Mouse (Mus musculus) forebrain, postnatal 0 days (tissue): ENCODE results near the gene Fancd2. TPM values are rescaled to one million over a fixed set of nuclear protein-coding genes. Genes with fewer than 3 reads are reported as not detected.

Experiments
- ATAC-seq: fragments of 200-750 bp; cut with Nextera tagmentation; 2 replicates; pipeline ENCODE4 v1.8.0; 2017; ENCODE audit warnings: mild to moderate bottlenecking, moderate library complexity
- DNase-seq: peaks from one replicate; pipeline ENCODE4 v3.0.0-alpha.2; 2015
- H3K27ac ChIP-seq: fragments of 300-500 bp; sonication (generic); 2 replicates; pipeline ENCODE4 v1.5.1; 2014; ENCODE audit warnings: low read depth, mild to moderate bottlenecking, antibody characterized with exemption, low read length, moderate library complexity, mixed read lengths
- H3K27me3 ChIP-seq: fragments of 300-500 bp; sonication (generic); 2 replicates; pipeline ENCODE4 v1.6.1; 2014; ENCODE audit warnings: mild to moderate bottlenecking, low read length, mixed read lengths; ENCODE audit not compliant: insufficient read depth
- H3K36me3 ChIP-seq: fragments of 300-500 bp; sonication (generic); 2 replicates; pipeline ENCODE4 v1.6.1; 2014; ENCODE audit warnings: mild to moderate bottlenecking, moderate library complexity; ENCODE audit not compliant: insufficient read depth
- H3K4me1 ChIP-seq: fragments of 300-500 bp; sonication (generic); 2 replicates; pipeline ENCODE4 v1.6.1; 2014; ENCODE audit warnings: antibody characterized with exemption; ENCODE audit not compliant: insufficient read depth
- H3K4me2 ChIP-seq: fragments of 300-500 bp; sonication (generic); 2 replicates; pipeline ENCODE4 v1.6.1; 2014; ENCODE audit warnings: low read depth, mild to moderate bottlenecking, moderate library complexity
- H3K4me3 ChIP-seq: fragments of 300-500 bp; sonication (generic); 2 replicates; pipeline ENCODE4 v1.5.1; 2014; ENCODE audit warnings: low read depth, low read length, mixed read lengths
- H3K9ac ChIP-seq: fragments of 300-500 bp; sonication (generic); 2 replicates; pipeline ENCODE4 v1.6.1; 2014; ENCODE audit warnings: mild to moderate bottlenecking
- H3K9me3 ChIP-seq: fragments of 300-500 bp; sonication (generic); 2 replicates; pipeline ENCODE4 v1.6.1; 2016; ENCODE audit warnings: low read length
- CTCF ChIP-seq: sonication (generic); IDR thresholded peaks from 2 replicates; pipeline ENCODE4 v1.5.1; 2016; ENCODE audit warnings: antibody characterized with exemption, control low read depth, low read depth
- WGBS: fragments of 180-500 bp; shearing (Covaris S2); extraction: QIAGEN DNeasy Blood & Tissue Kit; methylation state at CpG from one replicate; pipeline ENCODE4 v1.1.7; 2014; 5-methylcytosine and 5-hydroxymethylcytosine counted together
- polyA plus RNA-seq: library from polyadenylated mRNA; unstranded; fragments of >200 nt; fragmentation: Nextera tagmentation; extraction: Ambion mirVana; gene quantifications from 2 replicates; pipeline ENCODE4 v1.2.1, GENCODE M21; 2015
- total RNA-seq: library from RNA; depleted of rRNA; stranded (reverse); fragments of >200 nt; gene quantifications from 2 replicates; pipeline ENCODE4 v1.2.3, GENCODE M21; 2014

Fancd2 gene
- total and polyA plus RNA-seq, 2 experiments from 2014 or later, result 1.3 to 4.4 TPM

- H3K4me2 ChIP-seq, result peak within 1 kb of the TSS; percentile 71
- peak; percentile 85 for ATAC-seq
- TF ChIP-seq CTCF, result peak; percentile 13; the same call in 1 of the 2 replicates
- H3K27ac ChIP-seq, result peak within 1 kb of the TSS; percentile 88
- H3K4me1 ChIP-seq, result peaks cover 12% of the 10 kb centered on the region
- WGBS, result 3% methylated on average over 75 of the region's 76 CpGs
- peak within 1 kb of the TSS; percentile 66 for H3K4me3 ChIP-seq
- peaks cover 12% of the 10 kb centered on the region for H3K36me3 ChIP-seq
- DNase-seq, result peak; percentile 83
- H3K27me3 ChIP-seq, result no peaks in the 10 kb centered on the region
- no peaks in the 10 kb centered on the region for H3K9me3 ChIP-seq
- H3K9ac ChIP-seq, result peak within 1 kb of the TSS; percentile 87
These were observed 92.7 kb downstream of the Fancd2 start, which contains the start of gene Vhl for GRCm38 (mm10) chr6:113623941-113624751. Gene Vhl, plus strand, starts transcription at chr6:113623959.

- peak; percentile 19 for DNase-seq
- peak overlapping the region; percentile 66 for H3K4me3 ChIP-seq
- H3K27me3 ChIP-seq, result no peaks in the 10 kb centered on the region
These were observed 93.7 kb downstream of the Fancd2 start for GRCm38 (mm10) chr6:113624989-113625770.

DNA sequence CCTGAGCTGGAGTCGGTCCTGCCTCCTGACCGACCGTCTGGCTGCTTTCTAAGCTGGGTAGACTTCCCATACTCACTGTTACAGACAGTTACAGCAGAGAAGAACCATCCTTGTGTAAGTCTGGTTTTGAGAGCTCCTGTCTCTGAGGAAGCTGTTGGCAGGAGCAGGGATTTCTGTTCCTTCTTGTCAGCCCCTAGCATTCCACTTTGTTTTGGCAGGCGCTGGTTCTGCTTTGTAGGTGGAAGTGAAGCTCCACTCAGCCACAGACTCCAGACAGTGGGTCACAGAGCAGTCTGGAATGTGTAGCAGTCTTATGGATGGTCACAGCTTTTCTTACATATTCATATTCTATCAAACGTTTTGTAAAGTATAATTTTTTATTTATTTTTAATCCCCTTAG, 98.8 kb downstream of the Fancd2 start:
- no peak for DNase-seq
- peaks cover 3% of the 10 kb centered on the region; the same call in 1 of the 2 replicates for H3K4me1 ChIP-seq
- H3K27me3 ChIP-seq, result no peaks in the 10 kb centered on the region
- no peak overlapping the region for H3K9ac ChIP-seq
- no peak for TF ChIP-seq CTCF
- ATAC-seq, result peak; percentile 85
- no peak overlapping the region for H3K4me3 ChIP-seq
- no peaks in the 10 kb centered on the region for H3K9me3 ChIP-seq
- H3K36me3 ChIP-seq, result peaks cover 41% of the 10 kb centered on the region
- no peak overlapping the region for H3K4me2 ChIP-seq
- H3K27ac ChIP-seq, result 0 out of 2 replicates have a peak overlapping the region, but pooled peaks have one; percentile 40
- WGBS, result 78% methylated on average over 5 of the region's 5 CpGs

More at GRCm38 (mm10) chr6:113624989-113625770, 93.7 kb downstream of the Fancd2 start:
- no peak for ATAC-seq
- Histone ChIP-seq H3K27ac (0 out of 2 replicates have a peak overlapping the region, but pooled peaks have one; percentile 88), H3K9me3 (no peaks in the 10 kb centered on the region), H3K9ac (peak overlapping the region; percentile 87), H3K4me1 (peaks cover 12% of the 10 kb centered on the region), H3K4me2 (peak overlapping the region; percentile 71), H3K36me3 (peaks cover 22% of the 10 kb centered on the region)
- no peak for TF ChIP-seq CTCF
- WGBS, result 24% methylated on average over 5 of the region's 5 CpGs

GRCm38 (mm10) chr6:113632863-113633262, 101.4 kb downstream of the Fancd2 start:
- no peak for TF ChIP-seq CTCF
- no peaks in the 10 kb centered on the region for H3K9me3 ChIP-seq
- H3K4me3 ChIP-seq, result no peak overlapping the region
- no peak overlapping the region for H3K9ac ChIP-seq
- ATAC-seq, result no peak
- no peaks in the 10 kb centered on the region for H3K27me3 ChIP-seq
- H3K36me3 ChIP-seq, result peaks cover 40% of the 10 kb centered on the region
- no peak overlapping the region for H3K27ac ChIP-seq
- no peak overlapping the region for H3K4me2 ChIP-seq
- 95% methylated on average over 4 of the region's 4 CpGs for WGBS
- no peaks in the 10 kb centered on the region for H3K4me1 ChIP-seq
- no peak for DNase-seq

- Histone ChIP-seq H3K9ac (peak within 1 kb of the TSS; percentile 49), H3K9me3 (no peaks in the 10 kb centered on the region), H3K4me1 (no peaks in the 10 kb centered on the region), H3K4me2 (peak within 1 kb of the TSS; percentile 56), H3K36me3 (no peaks in the 10 kb centered on the region), H3K4me3 (peak within 1 kb of the TSS; percentile 43), H3K27me3 (no peaks in the 10 kb centered on the region), H3K27ac (no peak within 1 kb of the TSS; the same call in 1 of the 2 replicates)
- ATAC-seq (peak; percentile 97), DNase-seq (peak; percentile 88)
- WGBS, result 9% methylated on average over 37 of the region's 37 CpGs
- TF ChIP-seq CTCF, result peak; percentile 96
These were observed 107.0 kb downstream of the Fancd2 start, which contains the start of gene Irak2 for GRCm38 (mm10) chr6:113638302-113639040. Gene Irak2, plus strand, starts transcription at chr6:113638467.

DNA sequence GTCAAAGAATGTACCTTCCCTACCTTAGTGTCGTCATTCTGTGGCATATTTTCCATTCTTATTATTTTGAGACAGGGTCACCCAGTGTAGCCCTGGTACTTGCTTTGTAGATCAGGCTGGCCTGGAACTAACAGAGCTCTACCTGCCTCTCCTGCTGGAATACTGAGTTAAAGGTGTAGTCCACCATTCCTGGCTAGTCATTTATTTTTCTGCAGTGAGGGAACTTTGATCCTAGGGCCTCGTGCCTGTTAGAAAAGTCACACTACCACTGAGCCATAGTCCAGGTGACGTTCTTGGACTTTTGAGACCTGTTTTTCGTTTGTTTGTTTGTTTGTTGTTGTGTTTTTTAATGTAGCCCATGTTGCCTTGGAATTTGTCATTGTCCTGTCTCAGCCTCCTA, 107.7 kb downstream of the Fancd2 start:
- no peaks in the 10 kb centered on the region for H3K27me3 ChIP-seq
- no peak overlapping the region for H3K4me3 ChIP-seq
- no peak for TF ChIP-seq CTCF
- no peak overlapping the region for H3K9ac ChIP-seq
- no peaks in the 10 kb centered on the region for H3K9me3 ChIP-seq
- ATAC-seq (no peak), DNase-seq (no peak)
- H3K4me2 ChIP-seq, result no peak overlapping the region
- H3K36me3 ChIP-seq, result no peaks in the 10 kb centered on the region
- WGBS, result 86% methylated on average over 4 of the region's 4 CpGs
- H3K4me1 ChIP-seq, result no peaks in the 10 kb centered on the region
- H3K27ac ChIP-seq, result no peak overlapping the region
